Mouse (Mus musculus) MEL (cell line): ENCODE data around the gene Mtnr1a.

Experiments used
- BHLHE40 ChIP-seq: IDR thresholded peaks from 2 replicates; pipeline ENCODE4 v1.6.1; 2012; ENCODE audit warnings: low read depth, mild to moderate bottlenecking, inconsistent platforms, low read length, improper control_type of control experiment, borderline replicate concordance
- CTCF ChIP-seq, 3 experiments: IDR thresholded peaks in 2 of 3; conservative IDR thresholded peaks in 1 of 3; 2 replicates each; pipeline ENCODE4 v1.5.1; 2011 to 2012; ENCODE audit warnings: low read length in 3 of 3, low read depth in 2 of 3, mild to moderate bottlenecking in 2 of 3, improper control_type of control experiment in 1 of 3, inconsistent platforms in 1 of 3, mixed read lengths in 1 of 3, moderate library complexity in 1 of 3; ENCODE audit not compliant: control insufficient read depth in 1 of 3, insufficient read depth in 1 of 3, poor library complexity in 1 of 3, severe bottlenecking in 1 of 3
- GATA1 ChIP-seq: IDR thresholded peaks from 2 replicates; pipeline ENCODE4 v1.6.1; 2011; ENCODE audit warnings: low read depth, low read length, improper control_type of control experiment
- MEF2A ChIP-seq: IDR thresholded peaks from 2 replicates; pipeline ENCODE4 v1.6.1; 2014; ENCODE audit warnings: low read depth, mild to moderate bottlenecking, inconsistent platforms, low read length, improper control_type of control experiment; ENCODE audit not compliant: poor library complexity, insufficient replicate concordance, severe bottlenecking; ENCODE audit errors: extremely low read depth
- POLR2A ChIP-seq, 2 experiments: IDR thresholded peaks; 2 replicates each; pipeline ENCODE4 v1.6.1; 2011 to 2012; ENCODE audit warnings: low read length in 2 of 2, mild to moderate bottlenecking in 2 of 2, control low read depth in 1 of 2, improper control_type of control experiment in 1 of 2, low read depth in 1 of 2, moderate library complexity in 1 of 2; ENCODE audit not compliant: control insufficient read depth in 1 of 2, insufficient read depth in 1 of 2, poor library complexity in 1 of 2
- ZKSCAN1 ChIP-seq: IDR thresholded peaks from 2 replicates; pipeline ENCODE4 v1.6.1; 2012; ENCODE audit warnings: low read depth, mild to moderate bottlenecking, inconsistent platforms, low read length, improper control_type of control experiment, moderate library complexity

- TF ChIP-seq CTCF (IDR thresholded peaks at IDR 0.05 in 2 of 3, conservative IDR thresholded peaks at IDR 0.05 in 1 of 3; ENCODE audit: control insufficient read depth in 1 of 3, insufficient read depth in 1 of 3, low read depth in 2 of 3, low read length in 3 of 3, poor library complexity in 1 of 3, severe bottlenecking in 1 of 3) = no peak
- no peak for TF ChIP-seq POLR2A (IDR thresholded peaks at IDR 0.05; ENCODE audit: control insufficient read depth in 1 of 2, insufficient read depth in 1 of 2, low read depth in 1 of 2, low read length in 2 of 2, poor library complexity in 1 of 2)
- no peak for TF ChIP-seq BHLHE40
- TF ChIP-seq GATA1 = no peak
- TF ChIP-seq ZKSCAN1 = no peak
- TF ChIP-seq MEF2A = no peak
Observed at GRCm38 (mm10) chr8:45093599-45093998, 24.7 kb downstream of the Mtnr1a start.
